Mouse (Mus musculus) heart, postnatal 14 days (tissue): Measurements from ENCODE around the gene A030005K14Rik. TPM values are rescaled to one million over a fixed set of nuclear protein-coding genes. Genes with fewer than 3 reads are reported as not detected.
A peak's percentile ranks its signal among the peaks of the same experiment; 100 is the strongest.

ENCODE experiments used
- DNase-seq, 2 experiments: peaks; one replicate each; pipeline ENCODE4 v3.0.0; 2021 to 2022
- intact Hi-C: fragments of 180-260 bp; cut with DNase I; formaldehyde crosslinking; loops from one replicate; pipeline ENCODE4 v1.15.1; 2025
- total RNA-seq, 2 experiments: library from RNA; stranded (reverse); gene quantifications; 2 replicates each; pipeline ENCODE4 v1.2.3; 2021

The A030005K14Rik gene
- total RNA-seq, 2 experiments from 2014 or later = not detected

DNA sequence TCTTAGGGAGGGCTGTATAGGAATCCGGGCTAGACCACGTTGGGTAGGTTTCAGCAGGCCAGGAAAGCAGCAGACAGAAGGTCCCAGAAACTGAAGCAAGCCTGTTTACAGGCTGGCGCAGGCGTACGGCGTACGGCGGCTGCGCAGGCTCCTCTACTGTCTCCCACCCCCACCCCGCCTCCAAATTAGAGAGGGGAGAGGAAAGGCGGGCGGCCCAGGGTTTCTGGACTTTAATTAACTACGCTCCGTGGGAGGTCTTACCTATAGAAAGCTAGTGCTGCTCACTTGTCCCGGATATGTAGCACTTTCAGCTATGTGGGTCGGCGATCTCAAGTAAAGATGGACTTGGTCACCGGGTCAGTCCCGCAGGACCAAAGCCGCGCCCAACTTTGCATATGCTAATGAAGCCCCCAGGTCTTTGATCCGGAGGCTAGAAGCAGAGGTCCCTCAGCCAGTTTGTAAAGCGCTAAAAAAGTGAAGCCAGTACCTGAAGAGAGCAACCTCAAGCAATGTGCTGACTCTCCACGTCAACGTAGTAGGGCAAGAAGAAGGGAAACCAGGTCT, 21.0 kb downstream of the A030005K14Rik start, which contains the start of gene Slc19a3:
Slc19a3 (minus strand) TSS at position 340 of the 564 bp plus-strand sequence.
- DNase-seq = peak; percentile 29 to 37
- intact Hi-C loops = no loop called here

DNA sequence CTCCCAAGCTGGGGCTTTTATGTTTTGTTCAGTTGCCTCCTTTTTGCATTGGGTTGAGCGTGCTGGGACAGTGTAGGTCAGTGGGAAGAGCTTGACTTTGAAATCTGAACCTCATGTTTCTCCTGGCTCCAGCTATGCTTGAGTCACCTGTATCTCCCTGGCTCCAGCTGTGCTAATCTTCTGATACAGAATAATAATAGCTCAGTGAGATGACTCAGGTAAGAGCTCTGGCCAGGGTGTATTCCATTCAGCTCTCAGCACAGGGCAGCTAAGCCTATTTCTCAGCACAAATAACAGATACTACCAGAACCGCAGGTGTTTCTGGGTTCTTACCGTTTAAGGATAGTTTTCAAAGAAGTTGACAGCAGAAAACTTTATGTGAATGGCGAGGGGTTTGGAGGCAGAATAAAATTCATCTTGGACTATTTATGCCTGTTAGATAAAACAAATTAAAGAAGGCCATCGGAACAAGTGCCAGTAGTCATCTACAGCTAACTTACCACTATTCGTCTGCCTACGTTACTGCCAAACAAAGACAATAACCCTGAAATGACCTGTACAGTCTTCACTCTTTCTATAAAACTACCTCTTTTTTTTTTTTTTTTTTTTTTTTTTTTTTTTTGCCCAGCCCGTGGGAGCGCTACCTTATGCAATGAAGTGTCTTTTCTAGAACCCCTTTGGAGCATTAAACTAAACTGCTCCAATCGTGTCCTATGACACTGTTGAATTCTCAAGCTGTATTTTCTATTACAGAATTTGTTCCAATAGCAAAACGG, 22.1 kb downstream of the A030005K14Rik start:
- intact Hi-C loops = no loop called here

DNA sequence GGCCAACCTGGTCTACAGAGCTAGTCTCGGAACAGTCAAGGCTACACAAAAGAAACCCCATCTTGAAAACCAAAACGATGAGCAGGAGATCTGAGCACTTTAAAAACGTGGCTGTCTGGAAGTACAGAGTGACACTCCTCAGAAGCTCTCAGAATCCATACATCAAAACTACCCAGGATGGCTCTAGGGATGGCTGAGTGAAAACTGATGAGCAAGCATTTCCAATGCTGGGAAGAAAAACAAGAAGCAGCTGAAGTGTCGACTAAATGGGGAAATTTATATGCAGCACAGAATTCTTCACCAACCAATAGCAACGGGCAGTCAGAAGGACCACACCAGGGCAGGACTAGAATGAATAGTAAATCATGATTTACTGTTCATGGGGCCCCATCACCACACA, 24.7 kb downstream of the A030005K14Rik start:
- intact Hi-C loops = no loop called here
- no peak for DNase-seq

More for the DNA sequence above, 22.1 kb downstream of the A030005K14Rik start:
- DNase-seq = no peak

DNA sequence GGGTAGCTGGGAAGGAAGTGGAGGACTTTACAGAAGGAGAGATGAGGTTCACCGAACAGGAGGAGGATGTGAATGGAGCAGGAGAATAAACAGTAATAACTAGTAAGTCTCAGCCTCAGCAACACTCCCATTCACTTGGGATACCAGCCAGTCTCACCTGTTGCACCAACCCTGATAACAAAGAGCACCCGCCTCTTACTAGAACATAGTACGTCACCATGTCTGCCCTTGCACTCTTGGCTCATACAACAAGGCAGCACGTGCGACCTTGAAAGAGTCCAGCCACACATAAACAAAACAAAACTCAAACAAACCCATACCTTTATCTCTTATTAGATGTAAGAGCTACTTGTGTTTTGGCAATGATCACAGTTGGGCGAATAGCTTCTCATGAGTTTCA, 26.7 kb downstream of the A030005K14Rik start:
- no peak for DNase-seq
- intact Hi-C loops = no loop called here

DNA sequence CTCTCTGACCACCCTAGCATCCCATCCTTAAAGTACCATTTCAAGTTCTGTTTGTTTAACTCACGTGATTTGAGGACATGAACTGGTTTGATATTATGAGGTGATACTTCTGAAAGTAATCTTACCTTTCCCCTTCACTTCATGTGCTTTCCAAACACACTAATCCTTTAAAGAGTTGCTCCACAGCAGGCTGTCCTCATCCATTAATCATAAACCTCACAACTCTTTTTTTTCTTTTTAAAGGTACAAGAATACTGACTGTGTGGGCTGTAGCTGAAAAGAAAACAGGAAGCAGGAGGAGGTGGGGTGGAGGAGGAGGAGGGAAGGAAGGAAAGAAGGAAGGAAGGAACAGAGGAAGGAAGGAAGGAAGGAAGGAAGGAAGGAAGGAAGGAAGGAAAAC, 27.2 kb downstream of the A030005K14Rik start:
- intact Hi-C loops = no loop called here
- DNase-seq = no peak

DNA sequence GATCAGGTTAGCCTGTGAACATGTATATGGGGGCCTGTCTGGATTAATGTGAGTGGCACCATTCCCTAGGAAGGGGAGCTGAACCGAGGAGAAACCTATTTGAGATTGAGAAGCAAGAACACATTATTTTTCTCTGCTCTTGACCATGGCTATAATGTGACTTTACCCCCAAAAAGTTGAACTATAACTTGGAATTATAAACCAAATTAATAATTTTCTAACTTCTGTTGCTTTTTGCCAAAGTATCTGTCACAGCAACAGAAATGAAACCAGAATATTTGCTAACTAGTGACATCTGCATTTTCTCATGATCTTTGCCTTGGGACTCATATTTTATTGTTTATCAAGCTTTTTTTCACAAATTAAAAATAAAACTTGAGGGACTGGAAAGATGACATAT, 42.6 kb downstream of the A030005K14Rik start:
- DNase-seq = no peak
- intact Hi-C loops = no loop called here

DNA sequence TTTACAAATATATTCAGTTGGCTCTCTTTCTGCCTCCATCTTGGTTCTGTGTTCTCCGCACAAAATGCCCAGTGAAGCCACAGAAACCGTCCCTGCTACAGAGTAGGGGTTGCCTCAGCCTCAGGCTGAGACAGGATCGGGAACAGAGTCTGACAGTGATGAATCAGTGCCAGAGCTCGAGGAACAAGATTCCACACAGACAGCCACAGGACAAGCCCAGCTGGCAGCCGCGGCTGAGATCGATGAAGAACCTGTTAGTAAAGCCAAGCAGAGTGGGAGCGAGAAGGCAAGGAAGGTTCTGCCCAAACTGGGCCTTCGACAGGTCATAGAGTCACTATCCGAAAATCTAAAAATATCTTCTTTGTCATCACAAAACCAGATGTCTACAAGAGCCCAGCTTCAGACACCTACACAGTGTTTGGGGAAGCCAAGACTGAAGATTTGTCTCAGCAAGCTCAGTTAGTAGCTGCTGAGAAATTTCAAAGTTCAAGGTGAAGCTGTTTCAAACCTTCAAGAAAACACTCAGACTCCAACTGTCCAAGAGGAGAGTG, 43.8 kb downstream of the A030005K14Rik start:
- no peak for DNase-seq
- intact Hi-C loops = no loop called here

DNA sequence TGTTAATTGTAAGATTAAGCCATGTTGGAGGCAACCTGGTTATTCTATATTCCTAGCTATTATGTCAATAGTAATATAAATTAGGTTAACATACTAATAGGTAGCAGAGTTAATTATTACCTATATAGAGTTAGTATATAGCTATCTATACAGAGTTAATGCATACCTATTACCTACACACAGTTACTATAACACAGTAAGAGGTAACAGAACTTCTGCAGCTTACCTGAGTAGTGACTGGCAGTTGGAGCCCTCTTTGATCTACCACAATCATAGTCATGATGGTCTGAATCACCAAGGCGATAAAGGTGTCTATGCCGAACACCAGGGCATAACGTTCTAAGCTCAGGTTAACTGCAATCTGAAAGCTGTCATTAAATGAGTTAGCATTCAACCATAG, 44.7 kb downstream of the A030005K14Rik start:
- intact Hi-C loops = no loop called here
- DNase-seq = no peak

Other genes starting within 250 kb of the A030005K14Rik start
- 10 to 100 TPM; 34.0 to 36.7 TPM for gene Agfg1, start 219.9 kb downstream of the A030005K14Rik start, total RNA-seq
- not detected for gene A030005L19Rik, start 146.1 kb downstream of the A030005K14Rik start, total RNA-seq
- not detected for gene A030014E15Rik, start 134.5 kb downstream of the A030005K14Rik start, total RNA-seq
- gene Gm6217, start 128.0 kb downstream of the A030005K14Rik start, total RNA-seq = not detected
- gene A030003K21Rik, start 116.0 kb downstream of the A030005K14Rik start, total RNA-seq = not detected
- not detected for gene Gm7544, start 103.4 kb downstream of the A030005K14Rik start, total RNA-seq
- not detected for gene Gm47955, start 99.1 kb downstream of the A030005K14Rik start, total RNA-seq
- not detected for gene Gm47959, start 58.8 kb downstream of the A030005K14Rik start, total RNA-seq
- under 1 TPM; 0.51 to 0.57 TPM for gene Slc19a3, start 20.9 kb downstream of the A030005K14Rik start, total RNA-seq
- not detected for gene Krtap28-10, start 16.9 kb downstream of the A030005K14Rik start, total RNA-seq
- gene Gm47969, start 14.4 kb downstream of the A030005K14Rik start, total RNA-seq = not detected
- gene Krtap28-13, start 1.6 kb upstream of the A030005K14Rik start, total RNA-seq = not detected
- gene Ccl20, start 57.4 kb upstream of the A030005K14Rik start, total RNA-seq = not detected
- gene Daw1, start 100.4 kb upstream of the A030005K14Rik start, total RNA-seq = not detected